In the genomic region with DNA sequence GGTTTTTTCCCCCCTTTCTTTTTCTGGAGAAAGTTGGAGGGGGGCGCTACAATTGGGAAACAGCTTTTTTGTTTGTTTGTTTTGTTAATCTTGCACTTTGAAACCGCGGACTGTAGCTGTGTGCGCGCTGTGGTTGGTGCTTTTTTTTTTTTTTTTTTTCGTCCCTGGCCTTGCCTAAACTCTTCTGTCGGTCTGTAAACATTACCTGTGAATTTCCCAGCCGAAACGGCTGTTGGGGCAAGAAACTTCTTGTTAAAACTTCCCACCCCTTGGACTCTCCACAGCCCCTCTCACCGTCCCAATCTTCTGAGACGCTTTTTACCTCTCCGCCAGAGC, we compare ENCODE assay signal across 8 mouse cellular contexts. TPM values are rescaled to one million over a fixed set of nuclear protein-coding genes. Genes with fewer than 3 reads are reported as not detected.
DNase-seq lines count a peak whose midpoint lies in the region; ATAC-seq lines count a peak whose summit lies in the region.

No protein-coding gene starts in this region.

- no peak for ATAC-seq in kidney, embryonic 16.5 days (ENCODE audit: low FRiP score, low TSS enrichment)
- no peak for ATAC-seq in embryonic facial prominence, embryonic 11.5 days (replicated peaks; ENCODE audit: insufficient number of reproducible peaks, low FRiP score, low TSS enrichment, low read depth)
- ATAC-seq in intestine, embryonic 14.5 days (replicated peaks; ENCODE audit: low FRiP score, low TSS enrichment, low read depth) = no peak
- ATAC-seq in midbrain, embryonic 15.5 days (replicated peaks) = no peak

- no peaks in the 10 kb centered on the region for H3K36me3 ChIP-seq in kidney, embryonic 16.5 days (ENCODE audit: insufficient read depth, low read length)
- H3K36me3 ChIP-seq in embryonic facial prominence, embryonic 11.5 days (replicated peaks; ENCODE audit: control insufficient read depth, insufficient read depth, low read depth, low read length) = no peaks in the 10 kb centered on the region
- no peaks in the 10 kb centered on the region for H3K36me3 ChIP-seq in intestine, embryonic 14.5 days (ENCODE audit: control insufficient read depth, insufficient read depth, low read length)
- H3K36me3 ChIP-seq in midbrain, embryonic 15.5 days (replicated peaks) = no peaks in the 10 kb centered on the region

- H3K4me1 ChIP-seq in kidney, embryonic 16.5 days (ENCODE audit: insufficient read depth, low read length) = peaks cover 44% of the 10 kb centered on the region
- peaks cover 3% of the 10 kb centered on the region for H3K4me1 ChIP-seq in embryonic facial prominence, embryonic 11.5 days (ENCODE audit: control insufficient read depth, insufficient read depth, low read length)
- H3K4me1 ChIP-seq in intestine, embryonic 14.5 days (replicated peaks; ENCODE audit: control insufficient read depth, insufficient read depth, low read length) = peaks cover 28% of the 10 kb centered on the region
- H3K4me1 ChIP-seq in midbrain, embryonic 15.5 days = peaks cover 30% of the 10 kb centered on the region

- 0% methylated on average over 12 of the region's 12 CpGs for WGBS in kidney, embryonic 16.5 days
- 0% methylated on average over 12 of the region's 12 CpGs for WGBS in embryonic facial prominence, embryonic 11.5 days
- under 1% methylated on average over 12 of the region's 12 CpGs for whole genome bisulfite sequencing in intestine, embryonic 14.5 days
- WGBS in midbrain, embryonic 15.5 days = 1% methylated on average over 12 of the region's 12 CpGs

- peak overlapping the region; percentile 97 for H3K27ac ChIP-seq in kidney, embryonic 16.5 days (ENCODE audit: low read length)
- peak overlapping the region; percentile 43; the same call in 1 of the 2 replicates for H3K27ac ChIP-seq in embryonic facial prominence, embryonic 11.5 days (replicated peaks; ENCODE audit: low read depth, low read length)
- peak overlapping the region; percentile 87 for H3K27ac ChIP-seq in intestine, embryonic 14.5 days (ENCODE audit: low read depth)
- 0 out of 2 replicates have a peak overlapping the region, but pooled peaks have one; percentile 50 for H3K27ac ChIP-seq in midbrain, embryonic 15.5 days

- peak overlapping the region; percentile 70 for H3K4me2 ChIP-seq in kidney, embryonic 16.5 days (replicated peaks; ENCODE audit: low read depth, low read length)
- H3K4me2 ChIP-seq in embryonic facial prominence, embryonic 11.5 days (ENCODE audit: low read depth, low read length) = peak overlapping the region; percentile 88
- peak overlapping the region; percentile 77 for H3K4me2 ChIP-seq in intestine, embryonic 14.5 days (ENCODE audit: low read length)
- H3K4me2 ChIP-seq in midbrain, embryonic 15.5 days = peak overlapping the region; percentile 97

- DNase-seq in kidney, postnatal 4 days = no peak
- no peak for DNase-seq in embryonic facial prominence, embryonic 11.5 days (ENCODE audit: low spot score)
- no peak for DNase-seq in intestine, embryonic 14.5 days (ENCODE audit: low spot score)
- no peak for DNase-seq in left cerebral cortex, adult 8-10 months (ENCODE audit: low spot score in 2 of 2)
- no peak for DNase-seq in cerebellum, postnatal 4 days (ENCODE audit: low spot score in 2 of 2)
- DNase-seq in kidney, adult 8-10 months = no peak

- H3K9me3 ChIP-seq in kidney, embryonic 16.5 days (ENCODE audit: low read length) = no peaks in the 10 kb centered on the region
- H3K9me3 ChIP-seq in embryonic facial prominence, embryonic 11.5 days (replicated peaks; ENCODE audit: control insufficient read depth, low read length) = no peaks in the 10 kb centered on the region
- no peaks in the 10 kb centered on the region for H3K9me3 ChIP-seq in intestine, embryonic 14.5 days (ENCODE audit: control insufficient read depth, low read length)
- no peaks in the 10 kb centered on the region for H3K9me3 ChIP-seq in midbrain, embryonic 15.5 days

- H3K9ac ChIP-seq in kidney, embryonic 16.5 days (replicated peaks; ENCODE audit: low read length) = peak overlapping the region; percentile 93
- peak overlapping the region; percentile 63 for H3K9ac ChIP-seq in embryonic facial prominence, embryonic 11.5 days (replicated peaks; ENCODE audit: low read length)
- peak overlapping the region; percentile 74 for H3K9ac ChIP-seq in intestine, embryonic 14.5 days (ENCODE audit: low read length)
- peak overlapping the region; percentile 47; the same call in 1 of the 2 replicates for H3K9ac ChIP-seq in midbrain, embryonic 15.5 days

- H3K4me3 ChIP-seq in kidney, embryonic 16.5 days (ENCODE audit: low read length) = peak overlapping the region; percentile 81
- H3K4me3 ChIP-seq in embryonic facial prominence, embryonic 11.5 days (ENCODE audit: low read depth, low read length) = peak overlapping the region; percentile 57
- peak overlapping the region; percentile 72 for H3K4me3 ChIP-seq in intestine, embryonic 14.5 days (ENCODE audit: low read depth, low read length)
- peak overlapping the region; percentile 46 for H3K4me3 ChIP-seq in midbrain, embryonic 15.5 days

- H3K27me3 ChIP-seq in kidney, embryonic 16.5 days (ENCODE audit: insufficient read depth, low read length) = no peaks in the 10 kb centered on the region
- H3K27me3 ChIP-seq in embryonic facial prominence, embryonic 11.5 days (ENCODE audit: control insufficient read depth, insufficient read depth, low read length) = no peaks in the 10 kb centered on the region
- H3K27me3 ChIP-seq in intestine, embryonic 14.5 days (replicated peaks; ENCODE audit: control insufficient read depth, insufficient read depth, low read length) = no peaks in the 10 kb centered on the region
- peaks cover 30% of the 10 kb centered on the region for H3K27me3 ChIP-seq in midbrain, embryonic 15.5 days (replicated peaks)

RNA-seq across cellular contexts. Expression of gene Dhrs3, which starts 0.3 kb away (rescaled TPM):
- polyA plus RNA-seq in kidney, embryonic 16.5 days (2015; fragmentation: Nextera tagmentation; extraction: Ambion mirVana) = 210 and 217 TPM in 2 replicates
- polyA plus RNA-seq in embryonic facial prominence, embryonic 11.5 days (2014; fragmentation: Nextera tagmentation; extraction: Ambion mirVana) = 41.9 and 45.7 TPM in 2 replicates
- 119 and 123 TPM in 2 replicates for polyA plus RNA-seq in intestine, embryonic 14.5 days (2014; fragmentation: Nextera tagmentation; extraction: Ambion mirVana)
- 35.6 and 41.3 TPM in 2 replicates for polyA plus RNA-seq in midbrain, embryonic 15.5 days (2015; fragmentation: Nextera tagmentation; extraction: Ambion mirVana)
- total RNA-seq in left cerebral cortex, adult 8-10 months (2022) = 10 to 100 TPM; 30.2 to 35.8 (median 32.5) TPM

Comparison
In these comparisons a context has a peak if more than half of its experiments do, and no peak if none do; other contexts are left out.
1. H3K27ac ChIP-seq: peak in every context shown above with its lines; median percentile 97 in kidney, embryonic 16.5 days; 87 in intestine, embryonic 14.5 days; 50 in midbrain, embryonic 15.5 days; 43 in embryonic facial prominence, embryonic 11.5 days.